Mouse (Mus musculus): ENCODE data around the gene Pdcd1.
"Not testable (repeated sequence)": the region's sequence is repeated elsewhere in the genome, so short reads cannot be mapped to it uniquely, and the experiment has no call there.

Pdcd1 gene

DNA sequence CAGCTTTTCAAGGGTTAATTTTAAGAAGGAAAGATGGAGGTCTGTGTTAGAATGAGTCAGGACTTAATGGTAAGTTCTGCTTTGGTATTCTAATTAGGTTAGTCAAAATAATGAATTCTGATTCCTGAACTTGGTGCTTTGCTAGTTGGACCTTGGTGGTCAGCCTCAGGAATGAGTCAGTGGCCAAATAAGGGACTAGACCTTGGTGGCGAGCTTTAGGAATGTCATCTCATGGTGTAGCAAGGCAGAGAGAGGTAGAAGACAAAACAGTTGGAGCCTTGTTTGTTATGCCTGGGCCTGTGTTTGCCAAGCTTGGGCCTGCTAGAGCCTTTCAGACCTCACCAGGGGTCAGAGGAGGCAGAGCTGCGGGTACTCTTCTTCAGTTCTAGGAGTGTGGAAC, 23.6 kb downstream of the Pdcd1 start:
- no peak for DNase-seq (ENCODE audit: low spot score)

DNA sequence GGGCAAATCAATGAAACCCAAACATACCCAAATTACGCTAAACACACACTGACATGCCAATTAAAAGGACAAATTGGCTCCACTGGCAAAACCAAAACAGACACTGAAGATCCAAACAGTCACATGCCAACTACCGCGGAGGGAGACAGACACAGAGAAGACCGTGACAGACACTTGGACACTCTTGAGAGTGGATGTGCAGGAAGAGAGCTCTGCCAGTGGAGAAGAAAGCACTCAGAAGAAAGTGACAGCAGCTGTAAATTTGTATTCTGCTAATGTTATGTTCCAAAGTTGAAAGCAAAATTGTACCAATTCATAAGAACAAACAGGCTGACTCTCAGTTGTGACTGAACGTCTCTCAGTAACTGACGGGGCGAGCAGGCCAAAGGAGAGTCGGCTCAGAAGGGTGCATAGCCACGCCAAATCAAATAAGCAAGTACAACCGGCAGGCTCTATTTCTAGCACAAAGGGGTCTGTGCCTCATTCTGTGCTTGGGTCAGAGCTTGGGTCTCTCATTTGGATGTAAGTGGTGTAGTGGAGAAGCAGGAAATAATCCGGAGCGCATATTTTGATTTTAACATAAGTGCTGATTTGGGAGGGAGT, 24.7 kb downstream of the Pdcd1 start:
- no peak for DNase-seq (ENCODE audit: low spot score)

DNA sequence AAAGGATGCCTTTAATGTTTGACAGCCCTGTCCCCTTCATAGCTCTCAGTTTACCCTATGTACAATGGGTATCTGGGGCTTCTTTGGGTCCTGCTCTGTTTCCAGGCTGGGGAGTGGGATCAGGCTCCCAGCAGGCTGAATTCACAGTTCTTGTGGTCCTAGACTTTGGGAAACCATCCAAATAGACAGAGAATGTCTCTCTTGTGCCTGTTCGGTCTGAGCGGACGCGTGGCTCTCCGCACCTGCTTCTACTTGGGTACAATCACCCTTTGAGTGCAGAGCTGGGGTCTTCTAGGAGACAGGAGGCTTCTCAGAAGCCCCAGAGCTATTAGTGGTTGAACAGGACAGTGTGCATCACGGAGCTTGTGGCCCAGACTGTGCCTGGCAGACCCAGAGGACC, 32.2 kb downstream of the Pdcd1 start, which contains the start of gene Neu4:
Gene Neu4 (plus strand): TSS at position 301 of the 400 bp plus-strand sequence.
- no peak for DNase-seq (ENCODE audit: low spot score)

DNA sequence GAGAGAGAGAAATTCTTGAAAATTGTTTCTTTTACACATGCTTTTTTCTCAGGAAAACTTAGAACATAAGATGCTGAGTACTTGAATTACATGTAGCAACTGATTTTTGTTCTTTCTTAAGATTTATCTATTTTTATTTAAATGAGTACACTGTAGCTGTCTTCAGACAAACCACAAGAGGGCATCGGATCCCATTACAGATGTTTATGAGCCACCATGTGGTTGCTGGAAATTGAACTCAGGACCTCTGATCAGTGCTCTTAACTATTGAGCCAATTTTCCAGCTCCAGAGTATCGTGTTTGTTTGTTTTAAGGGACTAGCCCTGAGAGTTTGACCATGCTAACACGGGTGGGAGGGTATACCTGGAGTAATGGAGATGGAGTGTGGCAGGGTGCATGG, 40.7 kb downstream of the Pdcd1 start:
- no peak for DNase-seq (ENCODE audit: low spot score)

DNA sequence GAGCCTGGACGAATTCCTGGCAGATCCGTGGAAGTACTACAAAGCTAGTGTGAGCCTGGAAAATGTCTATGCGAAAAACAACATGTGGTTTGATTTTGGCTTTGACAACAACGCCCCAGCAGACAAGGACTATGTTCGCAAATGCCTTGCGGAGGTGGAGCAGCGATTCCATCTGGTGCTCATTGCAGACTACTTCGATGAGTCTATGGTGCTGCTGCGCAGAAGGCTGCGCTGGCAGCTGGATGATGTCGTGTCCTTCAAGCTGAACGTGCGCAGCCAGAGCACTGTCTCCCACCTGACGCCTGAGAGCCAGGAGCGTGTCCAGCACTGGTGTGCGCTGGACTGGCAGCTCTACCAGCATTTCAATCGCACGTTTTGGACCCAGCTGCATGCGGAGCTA, 43.5 kb downstream of the Pdcd1 start:
- DNase-seq (ENCODE audit: low spot score): not testable (repeated sequence)

DNA sequence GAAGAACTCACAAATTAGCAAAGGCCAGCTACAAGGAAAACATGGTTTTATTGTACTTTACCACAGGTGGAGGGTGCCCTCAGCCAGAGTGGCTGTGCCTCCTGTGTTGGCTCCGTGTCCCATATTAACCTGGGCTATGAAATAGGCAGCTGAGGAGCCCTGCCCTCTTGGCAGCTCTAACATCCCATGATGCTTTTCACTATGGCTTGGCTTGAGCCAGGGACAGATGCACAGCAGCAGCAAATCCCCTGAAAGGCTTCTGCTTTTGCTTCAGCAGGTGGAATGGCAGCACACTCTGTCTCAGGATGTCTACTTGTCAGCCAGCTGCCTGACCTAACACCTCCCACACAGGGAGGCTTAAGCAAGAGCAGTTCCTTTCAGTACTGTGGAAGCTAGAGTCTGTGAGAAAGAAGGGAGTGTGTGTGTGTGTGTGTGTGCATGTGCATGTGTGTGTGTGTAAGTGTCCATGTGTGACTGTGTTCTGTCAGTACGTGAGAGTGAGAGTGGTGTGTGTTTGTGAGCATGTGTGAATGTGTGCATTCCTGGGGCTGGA, 46.3 kb downstream of the Pdcd1 start:
- not testable (repeated sequence) for DNase-seq (ENCODE audit: low spot score)

DNA sequence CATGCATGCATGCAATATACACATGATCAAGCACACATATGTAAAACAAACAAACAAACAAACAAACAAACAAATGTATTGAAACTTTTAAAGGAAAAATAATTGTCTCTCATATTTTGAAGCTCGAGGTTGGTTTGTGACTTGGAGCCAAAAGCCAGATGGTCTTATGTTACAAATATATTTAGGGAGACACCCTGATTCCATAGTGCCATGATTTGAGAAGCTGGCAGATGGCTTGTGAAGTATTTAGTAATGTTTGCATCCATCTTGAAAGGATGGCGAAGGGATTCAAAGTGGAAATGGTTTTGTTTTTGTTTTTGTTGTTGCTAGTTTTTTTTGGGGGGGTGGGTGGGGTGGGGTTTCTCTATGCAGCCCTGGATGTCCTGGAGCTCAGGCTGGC, 51.3 kb downstream of the Pdcd1 start:
- DNase-seq (ENCODE audit: low spot score): no peak

DNA sequence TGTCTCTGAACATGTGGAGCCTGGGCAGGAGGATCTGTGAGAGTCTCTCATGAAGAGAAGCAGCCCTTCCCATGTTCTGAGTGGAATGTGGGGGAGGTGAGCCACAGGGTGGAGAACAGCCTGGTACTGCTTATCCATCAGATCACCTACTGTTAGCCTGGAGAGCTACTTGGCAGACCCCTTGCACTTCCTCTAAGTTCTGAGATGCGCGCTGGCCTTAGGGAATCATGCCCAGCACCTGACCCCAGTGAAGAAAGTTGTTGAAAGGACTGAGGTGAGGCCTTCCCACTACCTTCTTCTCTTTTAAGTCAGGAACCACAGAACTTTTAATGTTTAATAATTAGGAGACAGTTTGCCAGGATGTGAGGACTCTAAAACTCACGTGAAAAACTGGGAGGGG, 60.9 kb downstream of the Pdcd1 start:
- DNase-seq (ENCODE audit: low spot score): not testable (repeated sequence)

DNA sequence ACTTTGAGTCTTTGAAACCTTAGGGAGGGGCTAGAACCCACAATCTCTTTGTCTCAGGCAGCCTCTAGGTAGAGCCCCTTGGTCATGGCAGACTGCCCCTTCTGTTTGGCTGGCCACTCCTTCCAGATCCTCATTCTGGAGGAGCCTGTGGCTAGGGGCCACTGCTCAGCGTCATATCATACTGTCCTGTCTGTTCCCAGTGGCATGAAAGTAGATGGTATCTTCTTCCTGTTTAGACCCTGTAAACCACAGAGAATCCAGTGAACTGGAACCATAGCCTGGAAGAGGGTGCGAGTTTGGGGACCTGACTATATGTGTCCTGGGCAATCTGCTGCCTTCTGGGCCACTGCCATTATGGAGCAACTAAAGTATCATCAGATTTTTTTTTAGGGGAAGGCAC, 61.3 kb downstream of the Pdcd1 start:
- not testable (repeated sequence) for DNase-seq (ENCODE audit: low spot score)

DNA sequence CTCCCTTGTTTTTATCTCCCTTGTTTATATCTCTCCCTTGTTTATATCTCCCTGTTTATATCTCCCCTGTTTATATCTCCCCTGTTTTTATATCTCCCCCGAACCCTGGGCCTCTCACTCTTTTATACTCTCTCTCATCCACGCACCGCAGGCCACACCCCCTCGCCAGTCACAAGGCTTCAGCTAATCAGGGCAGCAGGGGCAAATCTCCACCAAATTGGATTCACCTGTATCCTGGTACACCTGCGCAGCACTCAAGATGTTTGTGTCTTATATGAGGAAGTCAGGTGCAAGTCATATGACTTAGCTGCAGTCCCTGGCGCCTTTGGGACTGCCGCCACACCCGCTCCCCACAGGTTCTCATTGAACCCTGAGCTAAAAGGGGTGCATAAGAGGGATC, 62.1 kb downstream of the Pdcd1 start, which contains the start of gene Gal3st2c:
Gene Gal3st2c (plus strand): TSS at position 301 of the 400 bp plus-strand sequence.
- DNase-seq (ENCODE audit: low spot score): not testable (repeated sequence)

DNA sequence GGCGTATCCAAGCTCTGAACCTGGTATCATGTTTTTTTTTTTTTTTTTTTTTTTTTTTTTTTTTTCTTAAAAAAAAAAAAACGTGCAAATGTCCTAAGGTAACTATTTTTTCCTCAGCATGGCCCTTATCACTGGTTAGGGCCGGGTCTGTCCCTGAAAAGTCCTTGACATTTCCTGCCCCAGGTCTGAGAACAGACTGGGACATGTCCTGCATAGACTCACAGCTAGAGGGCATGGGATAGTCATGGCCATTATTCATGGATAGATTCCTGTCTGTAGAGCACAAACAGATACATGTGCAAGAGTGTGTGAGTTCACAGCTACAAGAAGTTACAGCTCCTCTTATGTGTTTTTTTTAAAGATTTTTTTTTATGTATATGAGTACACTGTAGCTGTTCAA, 63.6 kb downstream of the Pdcd1 start:
- no peak for DNase-seq (ENCODE audit: low spot score)
